Mouse (Mus musculus): ENCODE data around the gene Fam129c. TPM values are rescaled to one million over a fixed set of nuclear protein-coding genes. Genes with fewer than 3 reads are reported as not detected.

The Fam129c gene
- polyA plus RNA-seq, 1 experiment from 2014 or later, result 0.77 TPM

DNA sequence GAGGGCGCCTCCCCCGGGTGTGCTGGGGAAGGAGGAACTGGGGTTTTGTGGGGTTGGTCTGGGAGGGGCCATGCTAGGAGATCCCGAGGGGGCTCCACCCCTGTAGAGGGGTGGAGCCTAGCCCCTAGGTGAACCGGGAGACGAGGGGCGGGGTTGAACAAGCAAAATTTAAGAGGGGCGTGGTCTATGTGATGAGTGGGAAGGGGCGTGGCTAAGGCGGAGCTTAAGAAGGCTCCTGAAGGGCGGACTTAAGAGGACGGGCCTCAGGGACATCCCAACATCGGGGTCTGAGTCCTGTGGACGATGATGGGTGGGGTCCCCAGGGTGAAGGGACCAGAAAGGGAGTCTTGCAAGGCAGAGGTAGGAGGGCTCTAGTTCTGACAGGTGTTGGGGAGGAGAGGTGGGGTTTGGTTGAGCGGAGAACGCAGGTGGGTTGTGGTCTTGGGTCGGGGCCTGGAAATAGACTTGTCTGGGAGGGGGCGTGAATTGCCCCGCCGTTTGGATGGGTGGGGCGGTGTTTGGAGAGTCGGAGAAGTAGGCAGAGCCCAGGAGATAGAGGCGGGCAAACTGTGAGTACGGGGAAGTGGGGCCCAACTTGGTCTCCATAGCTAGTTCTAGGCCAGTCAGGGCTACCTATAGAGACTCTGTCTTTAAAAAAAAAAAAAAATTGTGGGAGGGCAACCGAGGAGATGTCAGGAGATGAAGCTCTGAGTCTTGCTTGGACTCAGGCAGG is 38.3 kb upstream of the Fam129c start:
- peaks cover 55% of the 10 kb centered on the region for H3K27me3 ChIP-seq (replicated peaks; ENCODE audit: control insufficient read depth, insufficient read depth, low read length)
- H3K9ac ChIP-seq (ENCODE audit: low read depth, low read length), result peak overlapping the region; percentile 26; the same call in 1 of the 2 replicates
- peaks cover 5% of the 10 kb centered on the region for H3K4me1 ChIP-seq (replicated peaks; ENCODE audit: control insufficient read depth, insufficient read depth, low read length)
- WGBS, result 2% methylated on average over 24 of the region's 24 CpGs
- H3K4me2 ChIP-seq (replicated peaks; ENCODE audit: low read depth), result peak overlapping the region; percentile 85
- H3K36me3 ChIP-seq (ENCODE audit: control insufficient read depth, insufficient read depth), result no peaks in the 10 kb centered on the region
- peak overlapping the region; percentile 49 for H3K4me3 ChIP-seq (ENCODE audit: low read depth, low read length)
- no peaks in the 10 kb centered on the region; the same call in 1 of the 2 replicates for H3K9me3 ChIP-seq (ENCODE audit: control insufficient read depth)
- H3K27ac ChIP-seq (ENCODE audit: low read depth, low read length), result no peak overlapping the region
- TF ChIP-seq CTCF (IDR thresholded peaks at IDR 0.05; ENCODE audit: low read depth), result peak; percentile 19; the same call in 1 of the 2 replicates
- peak; percentile 23 for ATAC-seq

DNA sequence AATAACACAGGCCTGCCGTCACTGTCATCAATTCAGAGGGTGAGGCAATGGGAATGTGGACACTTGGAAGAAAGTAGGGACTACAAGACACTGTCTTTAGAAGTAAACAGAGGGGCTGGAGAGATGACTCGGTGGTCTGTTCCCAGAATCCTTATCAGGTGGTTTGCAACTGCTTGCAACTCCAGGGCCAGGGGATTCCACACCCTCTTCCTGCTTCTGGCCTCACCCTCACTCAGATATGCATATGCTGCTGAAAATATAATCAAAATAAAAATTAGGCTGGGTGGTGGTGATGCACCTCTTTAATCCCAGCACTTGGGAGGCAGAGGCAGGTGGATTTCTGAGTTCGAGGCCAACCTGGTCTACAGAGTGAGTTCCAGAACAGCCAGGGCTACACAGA is 37.4 kb upstream of the Fam129c start:
- H3K27ac ChIP-seq (ENCODE audit: low read depth, low read length), result no peak overlapping the region
- H3K9me3 ChIP-seq (ENCODE audit: control insufficient read depth), result no peaks in the 10 kb centered on the region; the same call in 1 of the 2 replicates
- H3K9ac ChIP-seq (ENCODE audit: low read depth, low read length), result no peak overlapping the region
- no peak for ATAC-seq
- H3K4me2 ChIP-seq (replicated peaks; ENCODE audit: low read depth), result no peak overlapping the region
- 74% methylated on average over 3 of the region's 3 CpGs for WGBS
- H3K36me3 ChIP-seq (ENCODE audit: control insufficient read depth, insufficient read depth), result no peaks in the 10 kb centered on the region
- peaks cover 5% of the 10 kb centered on the region for H3K4me1 ChIP-seq (replicated peaks; ENCODE audit: control insufficient read depth, insufficient read depth, low read length)
- peaks cover 55% of the 10 kb centered on the region for H3K27me3 ChIP-seq (replicated peaks; ENCODE audit: control insufficient read depth, insufficient read depth, low read length)
- no peak for TF ChIP-seq CTCF (IDR thresholded peaks at IDR 0.05; ENCODE audit: low read depth)
- H3K4me3 ChIP-seq (ENCODE audit: low read depth, low read length), result no peak overlapping the region

DNA sequence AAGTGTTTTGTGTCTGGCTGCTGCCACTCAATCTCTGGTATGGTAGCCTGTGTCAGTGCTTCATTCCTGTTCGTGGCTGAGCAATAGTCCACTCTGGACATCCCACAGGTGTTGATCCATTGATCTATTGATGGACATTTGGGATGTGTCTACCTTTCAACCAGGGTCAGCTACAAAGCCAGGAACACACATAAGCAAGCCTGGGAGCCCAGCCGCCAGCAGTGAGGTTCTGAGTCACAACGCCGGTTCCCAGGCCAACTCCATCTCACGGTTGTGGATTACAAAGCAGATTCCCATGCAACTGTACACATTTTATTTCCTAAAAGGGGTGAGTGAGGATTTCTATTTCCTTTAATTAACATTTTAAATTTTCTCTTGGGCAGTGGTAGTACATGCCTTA is 36.7 kb upstream of the Fam129c start:
- Histone ChIP-seq H3K27ac (ENCODE audit: low read depth, low read length) (no peak overlapping the region), H3K36me3 (ENCODE audit: control insufficient read depth, insufficient read depth) (no peaks in the 10 kb centered on the region), H3K27me3 (replicated peaks; ENCODE audit: control insufficient read depth, insufficient read depth, low read length) (peaks cover 50% of the 10 kb centered on the region), H3K9me3 (ENCODE audit: control insufficient read depth) (no peaks in the 10 kb centered on the region; the same call in 1 of the 2 replicates), H3K9ac (ENCODE audit: low read depth, low read length) (no peak overlapping the region), H3K4me2 (replicated peaks; ENCODE audit: low read depth) (no peak overlapping the region), H3K4me1 (replicated peaks; ENCODE audit: control insufficient read depth, insufficient read depth, low read length) (peaks cover 5% of the 10 kb centered on the region), H3K4me3 (ENCODE audit: low read depth, low read length) (no peak overlapping the region)
- TF ChIP-seq CTCF (IDR thresholded peaks at IDR 0.05; ENCODE audit: low read depth), result no peak
- ATAC-seq, result no peak
- 82% methylated on average over 5 of the region's 5 CpGs for WGBS

DNA sequence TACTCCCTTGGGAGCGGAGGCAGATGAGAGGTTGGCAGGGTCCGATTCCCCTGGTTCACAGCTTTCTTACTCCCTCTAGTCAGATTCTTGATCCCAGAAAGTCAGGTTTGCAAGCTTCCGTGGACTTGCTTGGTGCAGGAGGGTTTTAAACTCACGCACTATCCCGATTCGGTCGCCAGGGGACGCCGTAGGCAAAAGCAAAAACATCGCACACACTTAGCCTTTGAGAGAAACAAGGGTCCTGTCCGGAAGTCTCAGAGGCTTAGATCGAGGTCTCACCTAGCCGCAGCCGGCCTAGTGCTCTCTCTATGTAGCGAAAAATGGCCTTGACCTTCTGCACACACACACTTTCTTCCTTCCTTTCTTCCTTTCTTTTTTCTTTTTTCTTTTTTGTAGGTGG is 36.0 kb upstream of the Fam129c start:
- H3K9me3 ChIP-seq (ENCODE audit: control insufficient read depth), result no peaks in the 10 kb centered on the region; the same call in 1 of the 2 replicates
- no peak overlapping the region for H3K4me3 ChIP-seq (ENCODE audit: low read depth, low read length)
- no peak overlapping the region for H3K27ac ChIP-seq (ENCODE audit: low read depth, low read length)
- no peak overlapping the region for H3K4me2 ChIP-seq (replicated peaks; ENCODE audit: low read depth)
- peaks cover 5% of the 10 kb centered on the region for H3K4me1 ChIP-seq (replicated peaks; ENCODE audit: control insufficient read depth, insufficient read depth, low read length)
- peak; percentile 95 for TF ChIP-seq CTCF (IDR thresholded peaks at IDR 0.05; ENCODE audit: low read depth)
- no peaks in the 10 kb centered on the region for H3K36me3 ChIP-seq (ENCODE audit: control insufficient read depth, insufficient read depth)
- no peak for ATAC-seq
- H3K9ac ChIP-seq (ENCODE audit: low read depth, low read length), result no peak overlapping the region
- WGBS, result 3% methylated on average over 15 of the region's 15 CpGs
- peaks cover 50% of the 10 kb centered on the region for H3K27me3 ChIP-seq (replicated peaks; ENCODE audit: control insufficient read depth, insufficient read depth, low read length)

DNA sequence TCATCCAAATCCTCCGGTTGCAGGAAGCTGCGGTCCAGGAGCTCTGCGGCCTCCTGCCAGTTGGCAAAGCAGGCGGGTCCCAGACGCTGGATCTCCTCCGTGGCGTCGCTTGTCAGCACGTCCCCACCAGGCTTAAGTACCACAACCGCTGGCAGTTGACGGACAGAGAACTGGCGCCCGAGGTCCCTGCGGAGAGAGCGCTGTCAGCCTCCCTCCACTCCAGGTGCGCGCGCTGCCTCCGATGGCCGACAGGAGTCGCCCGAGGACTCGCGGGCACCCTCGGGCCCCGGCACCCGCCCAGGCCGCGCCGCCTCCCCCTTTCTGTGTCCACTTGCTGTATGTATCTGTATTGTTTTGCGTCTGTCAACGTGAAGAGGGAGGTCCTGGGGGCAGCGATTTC is 34.7 kb upstream of the Fam129c start:
- 0 out of 2 replicates have a peak overlapping the region, but pooled peaks have one; percentile 5 for H3K4me3 ChIP-seq (ENCODE audit: low read depth, low read length)
- WGBS, result under 1% methylated on average over 33 of the region's 33 CpGs
- H3K9ac ChIP-seq (ENCODE audit: low read depth, low read length), result no peak overlapping the region
- peaks cover 5% of the 10 kb centered on the region for H3K4me1 ChIP-seq (replicated peaks; ENCODE audit: control insufficient read depth, insufficient read depth, low read length)
- TF ChIP-seq CTCF (IDR thresholded peaks at IDR 0.05; ENCODE audit: low read depth), result peak; percentile 95
- H3K27me3 ChIP-seq (replicated peaks; ENCODE audit: control insufficient read depth, insufficient read depth, low read length), result peaks cover 45% of the 10 kb centered on the region
- H3K27ac ChIP-seq (ENCODE audit: low read depth, low read length), result no peak overlapping the region
- H3K4me2 ChIP-seq (replicated peaks; ENCODE audit: low read depth), result peak overlapping the region; percentile 57
- no peaks in the 10 kb centered on the region for H3K36me3 ChIP-seq (ENCODE audit: control insufficient read depth, insufficient read depth)
- H3K9me3 ChIP-seq (ENCODE audit: control insufficient read depth), result no peaks in the 10 kb centered on the region; the same call in 1 of the 2 replicates
- peak; percentile 58 for ATAC-seq

DNA sequence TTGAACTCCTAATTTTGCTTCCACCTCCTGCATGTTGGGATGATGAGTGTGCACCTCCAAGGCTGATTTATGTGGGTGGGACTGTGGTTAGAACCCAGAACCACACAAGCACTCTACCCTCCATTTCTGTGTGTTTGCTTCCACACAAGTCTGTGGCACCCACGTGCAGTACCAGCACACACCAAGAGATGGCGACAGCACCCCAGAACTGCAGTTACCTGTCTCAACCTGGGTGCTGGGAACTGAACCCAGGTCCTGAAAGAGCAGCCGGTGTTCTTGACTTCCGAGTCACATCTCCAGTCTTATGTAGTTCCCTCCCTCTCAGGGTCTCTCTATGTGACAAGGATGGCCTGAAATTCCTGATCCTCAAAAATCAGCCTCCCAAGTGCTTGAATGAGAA is 33.5 kb upstream of the Fam129c start:
- Histone ChIP-seq H3K9ac (ENCODE audit: low read depth, low read length) (no peak overlapping the region), H3K27ac (ENCODE audit: low read depth, low read length) (no peak overlapping the region), H3K4me1 (replicated peaks; ENCODE audit: control insufficient read depth, insufficient read depth, low read length) (peaks cover 5% of the 10 kb centered on the region), H3K36me3 (ENCODE audit: control insufficient read depth, insufficient read depth) (no peaks in the 10 kb centered on the region), H3K4me3 (ENCODE audit: low read depth, low read length) (no peak overlapping the region), H3K9me3 (ENCODE audit: control insufficient read depth) (no peaks in the 10 kb centered on the region; the same call in 1 of the 2 replicates), H3K4me2 (replicated peaks; ENCODE audit: low read depth) (no peak overlapping the region), H3K27me3 (replicated peaks; ENCODE audit: control insufficient read depth, insufficient read depth, low read length) (peaks cover 32% of the 10 kb centered on the region)
- ATAC-seq, result no peak
- WGBS, result 86% methylated on average over 4 of the region's 4 CpGs
- TF ChIP-seq CTCF (IDR thresholded peaks at IDR 0.05; ENCODE audit: low read depth), result peak; percentile 53
